Mouse (Mus musculus) cortical plate, adult 2 months (tissue): ENCODE data around the gene Nyap1.

Experiments used
- CTCF ChIP-seq: fragments of 200-500 bp; IDR thresholded peaks from 2 replicates; pipeline ENCODE4 v1.5.1; 2011; ENCODE audit warnings: mild to moderate bottlenecking, control low read depth, low read length; ENCODE audit not compliant: insufficient read depth; ENCODE audit errors: extremely low read depth
- POLR2A ChIP-seq: fragments of 200-500 bp; IDR thresholded peaks from 2 replicates; pipeline ENCODE4 v1.6.1; 2011; ENCODE audit warnings: mild to moderate bottlenecking, low read length, control low read depth; ENCODE audit not compliant: insufficient read depth; ENCODE audit errors: extremely low read depth

DNA sequence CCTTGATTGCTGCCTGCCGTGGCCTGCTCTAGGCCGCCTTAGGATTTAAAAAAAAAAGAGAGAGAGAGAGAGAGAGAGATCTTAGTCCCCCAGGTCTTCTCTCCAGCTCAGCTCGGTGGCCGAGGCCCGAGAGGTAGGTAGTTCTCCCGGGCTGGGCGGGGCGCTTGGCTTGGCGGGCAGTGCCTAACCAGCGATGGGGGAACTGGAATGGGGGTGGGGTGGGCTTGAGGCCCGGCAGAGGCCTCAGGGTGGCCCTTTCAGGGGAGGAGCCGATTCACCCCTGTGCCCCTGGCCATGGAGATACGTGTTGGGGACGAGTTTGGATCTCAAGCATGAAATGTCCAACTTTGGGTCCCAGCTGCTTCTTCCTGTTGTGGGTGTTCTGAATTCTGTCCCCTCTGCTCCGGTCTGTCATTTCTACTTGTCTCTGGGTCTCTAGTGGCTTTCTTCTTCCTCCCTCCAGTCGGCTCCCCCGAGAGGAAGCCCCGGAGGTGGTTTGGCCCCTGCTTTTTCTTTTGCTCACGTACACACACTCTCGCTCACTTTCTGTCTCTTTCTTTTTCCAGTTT lies 5.0 kb upstream of the Nyap1 start:
- TF ChIP-seq CTCF: no peak
- TF ChIP-seq POLR2A: no peak
